Mouse (Mus musculus): ENCODE measurements around the gene Nckap1.

- no peak for TF ChIP-seq GATA1 (IDR thresholded peaks at IDR 0.05; ENCODE audit: low read length)
- no peak for TF ChIP-seq TAL1 (IDR thresholded peaks at IDR 0.05; ENCODE audit: low read length)
These were observed 21.6 kb upstream of the Nckap1 start for GRCm38 (mm10) chr2:80602756-80603155.
